Mouse (Mus musculus) G1E (cell line): ENCODE results near the gene Thsd7a. TPM values are rescaled to one million over a fixed set of nuclear protein-coding genes. Genes with fewer than 3 reads are reported as not detected.

Experiments used
- ATAC-seq: 2 replicates; pipeline ENCODE4 v1.8.0; 2016; ENCODE audit warnings: mild to moderate bottlenecking; ENCODE audit not compliant: insufficient number of reproducible peaks, poor library complexity, low FRiP score, severe bottlenecking; ENCODE audit errors: extremely low read depth
- DNase-seq: peaks from one replicate; pipeline ENCODE4 v3.0.0; 2012; ENCODE audit warnings: low spot score
- H3K27me3 ChIP-seq: 2 replicates; pipeline ENCODE4 v1.6.1; 2012; ENCODE audit warnings: mild to moderate bottlenecking, low read length, inconsistent platforms; ENCODE audit not compliant: insufficient read depth
- H3K36me3 ChIP-seq: replicated peaks from 2 replicates; pipeline ENCODE3; 2012; ENCODE audit warnings: mild to moderate bottlenecking, inconsistent platforms
- H3K4me1 ChIP-seq: 2 replicates; pipeline ENCODE4 v1.6.1; 2012; ENCODE audit warnings: low read depth, low read length, inconsistent platforms, mixed read lengths; ENCODE audit not compliant: insufficient read depth
- H3K4me3 ChIP-seq: 2 replicates; pipeline ENCODE4 v1.5.1; 2012; ENCODE audit warnings: low read depth, mild to moderate bottlenecking, inconsistent platforms, low read length, moderate library complexity, mixed read lengths
- H3K9me3 ChIP-seq: replicated peaks from 2 replicates; pipeline ENCODE4 v1.6.1; 2012; ENCODE audit warnings: inconsistent platforms
- CTCF ChIP-seq: IDR thresholded peaks from 2 replicates; pipeline ENCODE4 v1.5.1; 2012; ENCODE audit warnings: low read depth, low read length, inconsistent platforms, mixed read lengths
- GATA1 ChIP-seq: IDR thresholded peaks from 2 replicates; pipeline ENCODE4 v1.6.1; 2012; ENCODE audit warnings: borderline replicate concordance, low read length, inconsistent platforms, mixed read lengths
- GATA2 ChIP-seq: IDR thresholded peaks from 2 replicates; pipeline ENCODE4 v1.6.1; 2012; ENCODE audit warnings: low read depth, low read length, inconsistent platforms, borderline replicate concordance
- POLR2AphosphoS5 ChIP-seq: IDR thresholded peaks from 2 replicates; pipeline ENCODE4 v1.6.1; 2012; ENCODE audit warnings: low read depth, low read length, inconsistent platforms; ENCODE audit not compliant: insufficient replicate concordance
- TAL1 ChIP-seq: conservative IDR thresholded peaks from 2 replicates; pipeline ENCODE4 v1.6.1; 2012; ENCODE audit warnings: low read depth, low read length, inconsistent platforms, mixed read lengths
- polyA plus RNA-seq: library from polyadenylated mRNA; stranded (reverse); fragments of >175 nt; gene quantifications from 2 replicates; pipeline ENCODE4 v1.2.3, GENCODE M21; 2012
- total RNA-seq, 2 experiments: library from RNA; stranded (forward) in 1 of 2; stranded (reverse) in 1 of 2; fragments of 200-1000 nt in 1 of 2; fragments of >200 nt in 1 of 2; fragmentation: Nextera tagmentation in 1 of 2; gene quantifications; 2 replicates each; pipeline ENCODE4 v1.2.3; 2014 to 2017

Gene Thsd7a
- total and polyA plus RNA-seq, 3 experiments, result 0.10 to 0.11 TPM; not detected in 1

DNA sequence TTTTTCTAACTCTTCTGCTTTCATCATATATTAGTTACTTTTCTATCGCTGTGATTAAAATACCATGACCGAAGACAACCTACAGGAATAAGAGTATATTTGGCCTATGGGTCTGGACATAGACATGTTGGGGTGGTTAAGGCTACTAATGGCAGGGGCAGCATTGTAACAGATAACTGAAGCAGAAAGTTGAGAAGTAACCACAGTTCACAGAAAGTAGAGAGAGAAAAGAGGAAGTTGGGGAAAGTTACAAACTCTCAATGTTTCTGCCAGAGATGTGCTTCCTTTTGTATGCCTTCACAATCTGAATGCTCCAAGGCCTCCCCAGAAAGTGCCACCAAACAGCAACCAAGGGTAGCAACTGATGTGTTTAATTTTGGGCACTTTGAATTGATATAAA lies 303.7 kb downstream of the Thsd7a start:
- no peak overlapping the region for H3K4me3 ChIP-seq
- H3K9me3 ChIP-seq, result no peaks in the 10 kb centered on the region
- no peaks in the 10 kb centered on the region for H3K36me3 ChIP-seq
- no peaks in the 10 kb centered on the region for H3K27me3 ChIP-seq
- TF ChIP-seq TAL1 (no peak), GATA1 (no peak), CTCF (no peak), POLR2AphosphoS5 (no peak), GATA2 (no peak)
- ATAC-seq (peak; percentile 22; the same call in 1 of the 2 replicates), DNase-seq (no peak)
- H3K4me1 ChIP-seq, result peaks cover 4% of the 10 kb centered on the region; the same call in 1 of the 2 replicates

DNA sequence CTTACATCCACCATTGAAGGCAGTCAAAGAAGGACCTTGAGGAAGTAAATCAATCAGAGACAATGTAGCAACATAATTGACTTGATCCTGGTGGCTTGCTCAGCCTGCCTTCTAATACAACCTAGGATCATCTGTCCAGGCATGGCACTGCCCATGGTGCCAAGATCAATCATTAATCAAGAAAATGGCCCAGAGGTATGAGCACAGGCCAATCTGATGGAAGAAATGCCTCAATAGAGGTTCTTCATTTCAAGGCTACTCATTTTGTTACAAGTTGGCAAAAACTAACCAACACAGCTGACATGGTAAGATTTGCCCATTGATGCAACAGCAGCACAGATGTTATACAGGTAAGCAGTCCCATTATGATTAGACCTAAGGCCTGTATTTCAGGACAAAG lies 309.6 kb downstream of the Thsd7a start:
- no peak overlapping the region for H3K4me3 ChIP-seq

DNA sequence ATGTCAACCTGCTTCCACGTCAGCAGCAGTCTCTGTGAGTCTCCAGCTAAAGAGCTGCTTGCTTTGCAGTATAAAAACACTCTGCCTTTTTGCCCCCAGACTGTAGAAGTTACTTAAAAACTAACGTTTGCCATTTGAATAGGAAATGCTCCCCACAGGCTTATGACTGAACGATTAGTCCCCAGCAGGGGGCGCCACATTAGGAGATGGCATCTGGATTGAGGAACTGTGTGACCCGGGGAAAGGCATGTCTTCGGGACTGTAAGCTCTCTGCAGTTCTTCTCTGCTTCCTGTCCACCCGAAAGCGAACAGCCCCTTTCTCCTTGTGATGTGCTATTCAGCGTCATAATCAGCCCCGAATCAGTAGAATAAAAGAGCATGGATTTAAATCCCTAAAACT lies 330.1 kb downstream of the Thsd7a start:
- TF ChIP-seq POLR2AphosphoS5, result no peak
- no peak for TF ChIP-seq TAL1
- TF ChIP-seq CTCF, result no peak
- no peak for TF ChIP-seq GATA1
- no peak for ATAC-seq

More for the DNA sequence above, 309.6 kb downstream of the Thsd7a start:
- H3K27me3 ChIP-seq, result no peaks in the 10 kb centered on the region
- no peaks in the 10 kb centered on the region for H3K9me3 ChIP-seq
- DNase-seq (no peak), ATAC-seq (no peak)
- TF ChIP-seq GATA1, result no peak
- TF ChIP-seq CTCF, result no peak
- no peak for TF ChIP-seq POLR2AphosphoS5
- no peak for TF ChIP-seq TAL1
- TF ChIP-seq GATA2, result no peak
- H3K36me3 ChIP-seq, result no peaks in the 10 kb centered on the region
- H3K4me1 ChIP-seq, result no peaks in the 10 kb centered on the region

DNA sequence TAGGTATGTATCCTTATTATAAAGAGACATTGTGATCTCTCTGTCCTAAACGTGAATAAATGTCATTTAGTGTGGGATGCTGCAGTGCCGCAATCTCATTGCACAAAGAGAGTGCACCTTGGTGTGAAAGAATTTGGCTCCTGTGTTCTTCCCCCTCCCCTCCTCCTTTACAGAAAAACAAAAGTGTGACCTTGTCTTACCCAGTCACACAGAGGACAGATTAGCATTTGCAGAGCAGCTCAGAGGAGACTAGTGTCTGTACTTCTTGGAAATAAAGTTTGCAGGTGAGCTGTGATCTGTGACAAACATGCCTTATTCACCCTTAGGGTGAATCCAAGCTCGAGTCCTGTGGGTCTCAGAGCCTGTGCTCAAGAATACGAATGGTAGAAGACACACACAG lies 332.2 kb downstream of the Thsd7a start:
- Histone ChIP-seq H3K4me1 (no peaks in the 10 kb centered on the region; the same call in 1 of the 2 replicates), H3K9me3 (0 out of 2 replicates have a peak, but pooled peaks cover 2% of the 10 kb centered on the region), H3K27me3 (no peaks in the 10 kb centered on the region), H3K4me3 (no peak overlapping the region), H3K36me3 (no peaks in the 10 kb centered on the region)
- no peak for ATAC-seq
- TF ChIP-seq CTCF (no peak), GATA1 (no peak), GATA2 (no peak), TAL1 (no peak), POLR2AphosphoS5 (no peak)
- DNase-seq, result no peak

More for the DNA sequence above, 330.1 kb downstream of the Thsd7a start:
- Histone ChIP-seq H3K9me3 (0 out of 2 replicates have a peak, but pooled peaks cover 2% of the 10 kb centered on the region), H3K4me3 (no peak overlapping the region), H3K27me3 (no peaks in the 10 kb centered on the region), H3K36me3 (no peaks in the 10 kb centered on the region), H3K4me1 (no peaks in the 10 kb centered on the region; the same call in 1 of the 2 replicates)
- no peak for DNase-seq

DNA sequence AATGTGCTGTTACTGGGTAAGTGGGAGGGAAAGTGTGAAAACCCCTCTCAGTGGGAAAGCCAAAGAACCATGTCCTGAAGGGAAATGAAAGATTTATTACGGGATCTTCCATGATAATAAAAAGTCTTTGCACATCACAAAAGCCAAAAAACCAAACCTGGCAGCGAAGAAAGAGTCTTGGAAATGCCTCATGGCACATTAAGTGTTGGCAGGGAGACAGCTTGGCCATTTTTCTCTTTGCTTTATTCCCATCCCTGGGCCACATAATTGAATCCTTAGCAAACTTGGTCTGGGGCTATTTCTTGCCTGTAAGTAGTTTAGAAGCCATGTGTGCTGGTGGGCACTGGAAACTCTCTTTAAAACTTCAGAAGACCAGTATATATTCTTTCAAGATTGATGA lies 344.8 kb downstream of the Thsd7a start:
- no peak for TF ChIP-seq GATA2
- no peak for TF ChIP-seq GATA1
- no peak for TF ChIP-seq TAL1
- TF ChIP-seq POLR2AphosphoS5, result no peak
- TF ChIP-seq CTCF, result no peak
- DNase-seq, result no peak
- no peak for ATAC-seq

DNA sequence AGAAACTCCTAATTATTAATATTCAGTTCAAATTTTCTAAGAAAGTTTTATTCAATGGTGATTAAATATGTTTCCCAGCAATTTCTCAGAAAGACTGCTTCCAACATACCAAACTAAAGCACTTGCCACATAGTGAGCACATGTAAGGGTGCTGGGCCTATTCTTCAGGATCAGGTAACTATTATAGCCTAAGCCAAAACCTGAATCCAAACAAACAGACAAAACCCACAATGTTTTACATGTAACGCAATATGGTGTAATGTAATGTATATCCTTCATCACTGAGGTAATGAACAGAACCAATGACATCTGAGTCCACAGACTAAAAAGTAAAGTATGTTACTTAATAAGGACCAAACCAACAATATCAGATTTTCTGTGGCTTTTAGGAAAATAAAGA lies 346.2 kb downstream of the Thsd7a start:
- DNase-seq (no peak), ATAC-seq (no peak)
- no peak overlapping the region for H3K4me3 ChIP-seq
- no peaks in the 10 kb centered on the region for H3K27me3 ChIP-seq
- H3K4me1 ChIP-seq, result no peaks in the 10 kb centered on the region
- H3K36me3 ChIP-seq, result no peaks in the 10 kb centered on the region
- no peaks in the 10 kb centered on the region for H3K9me3 ChIP-seq
- TF ChIP-seq GATA1 (no peak), GATA2 (no peak), POLR2AphosphoS5 (no peak), CTCF (no peak), TAL1 (no peak)

More for the DNA sequence above, 344.8 kb downstream of the Thsd7a start:
- Histone ChIP-seq H3K36me3 (no peaks in the 10 kb centered on the region), H3K9me3 (no peaks in the 10 kb centered on the region), H3K4me1 (no peaks in the 10 kb centered on the region), H3K4me3 (no peak overlapping the region), H3K27me3 (no peaks in the 10 kb centered on the region)
